Comparison of ENCODE assay signal across 13 mouse cellular contexts in genomic region chr6:39058389-39058788, GRCm38 (mm10). TPM values are rescaled to one million over a fixed set of nuclear protein-coding genes. Genes with fewer than 3 reads are reported as not detected.
DNase-seq lines count a peak whose midpoint lies in the region; ATAC-seq and TF ChIP-seq lines count a peak whose summit lies in the region.
"Had no signal": no experiment of that assay in that cellular context is flagged by ENCODE, and none has a peak within 500 bp of the region (broad histone marks: within the 10 kb centered on the region; RNA-seq: fewer than 3 reads in every experiment).

No protein-coding gene starts in this region.

- H3K36me3 ChIP-seq in hindbrain, embryonic 10.5 days = no peaks in the 10 kb centered on the region
- no peaks in the 10 kb centered on the region for H3K36me3 ChIP-seq in hindbrain, embryonic 12.5 days
- H3K36me3 ChIP-seq in testis, adult 2 months (ENCODE audit: control insufficient read depth, insufficient read depth, low read length) = no peaks in the 10 kb centered on the region
- no peaks in the 10 kb centered on the region for H3K36me3 ChIP-seq in embryonic facial prominence, embryonic 10.5 days (replicated peaks)
- H3K36me3 ChIP-seq in intestine, embryonic 16.5 days (ENCODE audit: control insufficient read depth, insufficient read depth, low read length) = no peaks in the 10 kb centered on the region
- H3K36me3 ChIP-seq: embryonic facial prominence, embryonic 15.5 days; kidney, embryonic 15.5 days had no signal

- H3K27ac ChIP-seq in hindbrain, embryonic 10.5 days = no peak overlapping the region
- H3K27ac ChIP-seq in hindbrain, embryonic 12.5 days = no peak overlapping the region
- no peak overlapping the region for H3K27ac ChIP-seq in testis, adult 2 months (ENCODE audit: control insufficient read depth, insufficient read depth, low read depth, low read length)
- no peak overlapping the region for H3K27ac ChIP-seq in embryonic facial prominence, embryonic 10.5 days (replicated peaks)
- no peak overlapping the region for H3K27ac ChIP-seq in intestine, embryonic 16.5 days (ENCODE audit: low read length)
- H3K27ac ChIP-seq: embryonic facial prominence, embryonic 15.5 days had no signal

- no peak for TF ChIP-seq POLR2A in testis, adult 2 months (IDR thresholded peaks at IDR 0.05; ENCODE audit: control insufficient read depth, low read depth, low read length)

- peak; percentile 29 for DNase-seq in hindbrain, embryonic 10.5 days (ENCODE audit: low spot score)
- no peak for DNase-seq in testis, postnatal 14 days (ENCODE audit: low spot score)
- DNase-seq in embryonic facial prominence, embryonic 10.5 days (ENCODE audit: low spot score) = peak; percentile 43
- peak; percentile 9 for DNase-seq in yolk sac, embryonic 10.5 days (ENCODE audit: low spot score)
- no peak for DNase-seq in gastrocnemius, adult 18-20 months (ENCODE audit: low spot score)
- DNase-seq: adrenal gland, postnatal 14 days; cerebellum, adult 9-11 months; retina, postnatal 1 day had no signal

- TF ChIP-seq CTCF in testis, adult 2 months (IDR thresholded peaks at IDR 0.05; ENCODE audit: control insufficient read depth, insufficient read depth, insufficient replicate concordance, low read depth, low read length) = 0 out of 2 replicates have a peak, but pooled peaks have one; percentile 29

- no peak overlapping the region for H3K9ac ChIP-seq in hindbrain, embryonic 12.5 days
- H3K9ac ChIP-seq in intestine, embryonic 16.5 days (ENCODE audit: low read depth, low read length) = no peak overlapping the region
- H3K9ac ChIP-seq: embryonic facial prominence, embryonic 15.5 days; kidney, embryonic 15.5 days had no signal

- H3K4me2 ChIP-seq in hindbrain, embryonic 12.5 days (replicated peaks) = no peak overlapping the region
- H3K4me2 ChIP-seq in intestine, embryonic 16.5 days (ENCODE audit: low read depth, low read length) = no peak overlapping the region
- H3K4me2 ChIP-seq: embryonic facial prominence, embryonic 15.5 days; kidney, embryonic 15.5 days had no signal

- H3K9me3 ChIP-seq in hindbrain, embryonic 10.5 days = no peaks in the 10 kb centered on the region
- no peaks in the 10 kb centered on the region for H3K9me3 ChIP-seq in hindbrain, embryonic 12.5 days (replicated peaks)
- no peaks in the 10 kb centered on the region for H3K9me3 ChIP-seq in embryonic facial prominence, embryonic 10.5 days
- no peaks in the 10 kb centered on the region for H3K9me3 ChIP-seq in intestine, embryonic 16.5 days (ENCODE audit: control insufficient read depth, low read length)
- H3K9me3 ChIP-seq: embryonic facial prominence, embryonic 15.5 days; kidney, embryonic 15.5 days had no signal

- no peak for ATAC-seq in hindbrain, embryonic 12.5 days (ENCODE audit: low FRiP score)
- no peak for ATAC-seq in intestine, embryonic 16.5 days

- no peaks in the 10 kb centered on the region for H3K27me3 ChIP-seq in hindbrain, embryonic 10.5 days (ENCODE audit: insufficient read depth, poor library complexity, severe bottlenecking)
- no peaks in the 10 kb centered on the region for H3K27me3 ChIP-seq in hindbrain, embryonic 12.5 days
- H3K27me3 ChIP-seq in testis, adult 2 months (ENCODE audit: control insufficient read depth, insufficient read depth, low read length) = no peaks in the 10 kb centered on the region
- H3K27me3 ChIP-seq in embryonic facial prominence, embryonic 10.5 days (replicated peaks; ENCODE audit: low read depth, poor library complexity, severe bottlenecking) = no peaks in the 10 kb centered on the region
- H3K27me3 ChIP-seq in intestine, embryonic 16.5 days (replicated peaks; ENCODE audit: control insufficient read depth, insufficient read depth, low read length) = no peaks in the 10 kb centered on the region
- H3K27me3 ChIP-seq: embryonic facial prominence, embryonic 15.5 days; kidney, embryonic 15.5 days had no signal

- no peak overlapping the region for H3K4me3 ChIP-seq in hindbrain, embryonic 10.5 days
- no peak overlapping the region for H3K4me3 ChIP-seq in hindbrain, embryonic 12.5 days
- H3K4me3 ChIP-seq in testis, adult 2 months (ENCODE audit: control insufficient read depth, low read depth, low read length) = no peak overlapping the region
- no peak overlapping the region for H3K4me3 ChIP-seq in embryonic facial prominence, embryonic 10.5 days
- no peak overlapping the region for H3K4me3 ChIP-seq in intestine, embryonic 16.5 days (ENCODE audit: low read length)
- H3K4me3 ChIP-seq: embryonic facial prominence, embryonic 15.5 days; kidney, embryonic 15.5 days had no signal

- WGBS in hindbrain, embryonic 10.5 days = 60% methylated on average over 3 of the region's 3 CpGs
- 57% methylated on average over 3 of the region's 3 CpGs for WGBS in hindbrain, embryonic 12.5 days
- WGBS in embryonic facial prominence, embryonic 10.5 days = 56% methylated on average over 3 of the region's 3 CpGs
- WGBS in intestine, embryonic 16.5 days = 47% methylated on average over 3 of the region's 3 CpGs

- peaks cover 21% of the 10 kb centered on the region for H3K4me1 ChIP-seq in hindbrain, embryonic 10.5 days (replicated peaks)
- H3K4me1 ChIP-seq in hindbrain, embryonic 12.5 days = peaks cover 23% of the 10 kb centered on the region
- H3K4me1 ChIP-seq in testis, adult 2 months (ENCODE audit: control insufficient read depth, insufficient read depth, low read length) = peaks cover 5% of the 10 kb centered on the region; the same call in 1 of the 2 replicates
- H3K4me1 ChIP-seq in embryonic facial prominence, embryonic 10.5 days = peaks cover 19% of the 10 kb centered on the region
- H3K4me1 ChIP-seq in intestine, embryonic 16.5 days (ENCODE audit: control insufficient read depth, insufficient read depth, low read length) = peaks cover 19% of the 10 kb centered on the region

RNA-seq across cellular contexts. Expression of gene Parp12, which starts 59.8 kb away (rescaled TPM):
- 1.6 and 2.1 TPM in 2 replicates for polyA plus RNA-seq in hindbrain, embryonic 10.5 days (2016; fragmentation: Nextera tagmentation; extraction: Ambion mirVana)
- 4.7 and 5.2 TPM in 2 replicates for polyA plus RNA-seq in hindbrain, embryonic 12.5 days (2016; fragmentation: Nextera tagmentation; extraction: Ambion mirVana)
- 21.0 and 23.1 TPM in 2 replicates for polyA plus RNA-seq in testis, adult 2 months (2012; rRNA removed)
- 0.72 and 1.3 TPM in 2 replicates for polyA plus RNA-seq in embryonic facial prominence, embryonic 10.5 days (2016; fragmentation: Nextera tagmentation; extraction: Ambion mirVana)
- 6.2 and 7.7 TPM in 2 replicates for polyA plus RNA-seq in intestine, embryonic 16.5 days (2015; fragmentation: Nextera tagmentation; extraction: Ambion mirVana)
- 1 to 10 TPM; 3.1 to 3.4 TPM for total RNA-seq in gastrocnemius, adult 18-20 months (2021)

Comparison
In these comparisons a context has a peak if more than half of its experiments do, and no peak if none do; other contexts are left out.
1. DNase-seq: peak in hindbrain, embryonic 10.5 days (single experiment), embryonic facial prominence, embryonic 10.5 days (single experiment) and yolk sac, embryonic 10.5 days (single experiment); none in testis, postnatal 14 days (single experiment) and gastrocnemius, adult 18-20 months (single experiment).